Mouse (Mus musculus) myocyte (in vitro differentiated cells): ENCODE results near the gene Gpr61. TPM values are rescaled to one million over a fixed set of nuclear protein-coding genes. Genes with fewer than 3 reads are reported as not detected.

ENCODE experiments used
- H3K27me3 ChIP-seq: one replicate; pipeline ENCODE4 v1.6.1; 2011; ENCODE audit not compliant: control insufficient read depth, insufficient read depth, insufficient read length
- H3K36me3 ChIP-seq: one replicate; pipeline ENCODE4 v1.6.1; 2011; ENCODE audit not compliant: control insufficient read depth, insufficient read depth
- H3K4me2 ChIP-seq: one replicate; pipeline ENCODE4 v1.6.1; 2011; ENCODE audit warnings: low read depth, control low read depth
- H3K4me3 ChIP-seq: one replicate; pipeline ENCODE4 v1.5.1; 2011; ENCODE audit warnings: mild to moderate bottlenecking, control low read depth, moderate library complexity
- H3K79me2 ChIP-seq: one replicate; pipeline ENCODE4 v1.6.1; 2011; ENCODE audit not compliant: control insufficient read depth, insufficient read depth
- H3ac ChIP-seq: one replicate; pipeline ENCODE4 v1.6.1; 2011; ENCODE audit not compliant: control insufficient read depth, insufficient read length
- CEBPB ChIP-seq: IDR thresholded peaks from 2 replicates; pipeline ENCODE4 v1.6.1; 2011; ENCODE audit warnings: mild to moderate bottlenecking, moderate library complexity; ENCODE audit not compliant: poor library complexity, insufficient read depth, severe bottlenecking
- E2F4 ChIP-seq: IDR thresholded peaks from one replicate; pipeline ENCODE4 v1.6.1; 2011; ENCODE audit warnings: mild to moderate bottlenecking, control low read depth, moderate library complexity; ENCODE audit not compliant: insufficient read depth
- MAX ChIP-seq: IDR thresholded peaks from one replicate; pipeline ENCODE4 v1.6.1; 2011; ENCODE audit warnings: low read depth, mild to moderate bottlenecking, control low read depth
- MYOD1 ChIP-seq, 3 experiments: IDR thresholded peaks; one replicate each; pipeline ENCODE4 v1.6.1; 2011; ENCODE audit warnings: control low read depth in 2 of 3, low read depth in 2 of 3, mild to moderate bottlenecking in 2 of 3, moderate library complexity in 1 of 3; ENCODE audit not compliant: insufficient read length in 2 of 3, control insufficient read depth in 1 of 3
- MYOG ChIP-seq, 3 experiments: IDR thresholded peaks; one replicate each; pipeline ENCODE4 v1.6.1; 2011; ENCODE audit warnings: control low read depth in 2 of 3, low read depth in 2 of 3, mild to moderate bottlenecking in 2 of 3; ENCODE audit not compliant: insufficient read length in 2 of 3, control insufficient read depth in 1 of 3, insufficient read depth in 1 of 3
- POLR2A ChIP-seq: IDR thresholded peaks from one replicate; pipeline ENCODE4 v1.6.1; 2011; ENCODE audit warnings: low read depth, mild to moderate bottlenecking, control low read depth, moderate library complexity; ENCODE audit not compliant: insufficient read length
- POLR2AphosphoS2 ChIP-seq: IDR thresholded peaks from one replicate; pipeline ENCODE4 v1.6.1; 2011; ENCODE audit warnings: low read depth, control low read depth; ENCODE audit not compliant: insufficient read length
- REST ChIP-seq: IDR thresholded peaks from one replicate; pipeline ENCODE4 v1.6.1; 2011; ENCODE audit warnings: mild to moderate bottlenecking, control low read depth, moderate library complexity; ENCODE audit not compliant: insufficient read depth, insufficient read length
- SRF ChIP-seq: IDR thresholded peaks from one replicate; pipeline ENCODE4 v1.6.1; 2011; ENCODE audit warnings: low read depth; ENCODE audit not compliant: control insufficient read depth, insufficient read length
- TCF12 ChIP-seq: IDR thresholded peaks from one replicate; pipeline ENCODE4 v1.6.1; 2011; ENCODE audit warnings: mild to moderate bottlenecking, control low read depth; ENCODE audit not compliant: poor library complexity, insufficient read depth, severe bottlenecking
- TCF3 ChIP-seq: IDR thresholded peaks from one replicate; pipeline ENCODE4 v1.6.1; 2011; ENCODE audit warnings: low read depth, control low read depth; ENCODE audit not compliant: insufficient read length
- USF1 ChIP-seq: IDR thresholded peaks from one replicate; pipeline ENCODE4 v1.6.1; 2011; ENCODE audit warnings: low read depth, mild to moderate bottlenecking, control low read depth, moderate library complexity
- polyA plus RNA-seq: library from polyadenylated mRNA; unstranded; fragments of >200 nt; fragmentation: generic; extraction: Trizol; gene quantifications from one replicate; pipeline ENCODE4 v1.2.1, GENCODE M21; 2012; ENCODE audit warnings: missing spikeins

Gene Gpr61
- polyA plus RNA-seq, 1 experiment, result 0.06 TPM

DNA sequence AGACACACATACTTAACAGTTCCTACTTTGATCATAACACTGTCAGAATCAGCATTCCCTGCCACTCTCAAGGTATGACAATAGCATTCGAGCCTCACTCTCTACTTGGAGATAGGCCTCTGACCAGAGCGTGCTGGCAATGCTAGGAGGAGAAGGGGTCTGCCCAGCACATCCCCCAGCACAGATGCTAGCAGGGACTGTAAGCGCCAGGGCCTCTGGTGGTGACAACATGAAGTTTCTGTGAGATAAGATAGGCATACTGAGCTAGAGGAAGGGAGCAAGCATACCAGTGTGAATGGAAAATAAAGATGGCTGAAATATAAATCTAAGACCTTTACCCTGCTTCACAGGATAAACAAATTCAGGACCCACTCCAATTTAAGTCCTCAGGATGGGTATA is 49.4 kb downstream of the Gpr61 start:
- no peak overlapping the region for H3K4me3 ChIP-seq
- peaks cover 43% of the 10 kb centered on the region for H3K36me3 ChIP-seq
- H3K79me2 ChIP-seq, result no peaks in the 10 kb centered on the region
- no peak overlapping the region for H3ac ChIP-seq
- H3K27me3 ChIP-seq, result no peaks in the 10 kb centered on the region
- TF ChIP-seq POLR2AphosphoS2, result no peak
- no peak for TF ChIP-seq USF1
- no peak overlapping the region for H3K4me2 ChIP-seq

DNA sequence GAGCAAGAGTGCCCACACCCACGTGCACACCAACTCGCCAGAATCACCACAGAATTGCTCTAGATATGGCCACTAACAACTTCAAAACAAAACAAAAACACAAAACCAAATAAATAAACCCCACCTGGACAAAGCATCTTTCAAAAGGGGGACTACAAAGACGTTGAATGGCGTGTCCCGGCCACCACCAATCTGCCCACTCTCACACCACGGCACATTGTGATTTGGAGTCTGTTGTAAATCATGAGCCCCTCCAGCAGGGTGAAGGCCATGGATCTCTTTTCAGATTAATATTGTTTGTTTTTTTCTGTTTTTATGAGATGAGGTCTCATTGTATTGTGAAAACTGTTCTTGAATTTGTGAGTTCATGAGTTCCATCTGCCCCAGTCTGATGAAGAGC is 52.6 kb downstream of the Gpr61 start:
- no peak for TF ChIP-seq TCF3
- TF ChIP-seq USF1, result no peak
- no peak for TF ChIP-seq MYOG (IDR thresholded peaks at IDR 0.05; ENCODE audit: control insufficient read depth in 1 of 3, insufficient read depth in 1 of 3, insufficient read length in 2 of 3, low read depth in 2 of 3)
- TF ChIP-seq POLR2A, result no peak
- TF ChIP-seq MYOD1 (IDR thresholded peaks at IDR 0.05; ENCODE audit: control insufficient read depth in 1 of 3, insufficient read length in 2 of 3, low read depth in 2 of 3), result no peak
- TF ChIP-seq SRF, result no peak
- TF ChIP-seq CEBPB, result no peak
- no peak for TF ChIP-seq MAX
- TF ChIP-seq REST, result no peak
- no peak for TF ChIP-seq E2F4
- no peak for TF ChIP-seq TCF12
- TF ChIP-seq POLR2AphosphoS2, result no peak

DNA sequence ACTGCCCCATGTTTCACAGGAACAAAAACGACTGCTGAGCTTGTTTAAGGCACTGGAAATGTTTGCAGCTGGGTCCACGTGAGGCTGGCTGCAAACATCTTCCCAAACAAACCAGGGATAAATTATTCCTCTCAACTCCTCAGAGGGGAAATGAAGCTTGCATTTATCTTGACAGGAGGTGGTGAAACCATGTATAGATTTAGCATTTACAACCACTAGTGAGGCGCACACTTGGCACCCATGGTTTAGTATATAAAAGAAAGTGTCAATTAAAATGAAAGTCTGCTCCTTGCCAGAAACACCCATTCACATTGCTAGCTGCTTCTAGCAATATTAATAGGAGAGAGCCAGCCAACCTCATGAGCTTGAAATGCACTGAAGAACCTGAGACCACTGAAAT is 53.1 kb downstream of the Gpr61 start:
- Histone ChIP-seq H3ac (no peak overlapping the region), H3K36me3 (peaks cover 11% of the 10 kb centered on the region), H3K4me3 (no peak overlapping the region), H3K27me3 (no peaks in the 10 kb centered on the region), H3K4me2 (no peak overlapping the region), H3K79me2 (no peaks in the 10 kb centered on the region)
- TF ChIP-seq CEBPB (no peak), TCF3 (no peak), TCF12 (no peak), MYOG (IDR thresholded peaks at IDR 0.05; ENCODE audit: control insufficient read depth in 1 of 3, insufficient read depth in 1 of 3, insufficient read length in 2 of 3, low read depth in 2 of 3) (no peak), USF1 (no peak)

More for the DNA sequence above, 52.6 kb downstream of the Gpr61 start:
- H3K36me3 ChIP-seq, result peaks cover 16% of the 10 kb centered on the region
- no peak overlapping the region for H3K4me3 ChIP-seq
- H3K4me2 ChIP-seq, result no peak overlapping the region
- H3ac ChIP-seq, result no peak overlapping the region
- no peaks in the 10 kb centered on the region for H3K79me2 ChIP-seq
- no peaks in the 10 kb centered on the region for H3K27me3 ChIP-seq

Other genes starting within 250 kb of the Gpr61 start
- gene Gstm7, start 223.1 kb downstream of the Gpr61 start, polyA plus RNA-seq, result 0.50 TPM
- gene Gstm6, start 211.1 kb downstream of the Gpr61 start, polyA plus RNA-seq, result not detected
- not detected for gene Gstm3, start 185.6 kb downstream of the Gpr61 start, polyA plus RNA-seq
- 17.1 TPM for gene Gstm2, start 168.4 kb downstream of the Gpr61 start, polyA plus RNA-seq
- gene Gstm1, start 136.9 kb downstream of the Gpr61 start, polyA plus RNA-seq, result 42.0 TPM
- gene Gstm4, start 110.0 kb downstream of the Gpr61 start, polyA plus RNA-seq, result 0.52 TPM
- 32.6 TPM for gene Ampd2, start 68.2 kb downstream of the Gpr61 start, polyA plus RNA-seq
- gene Gnat2, start 62.1 kb downstream of the Gpr61 start, polyA plus RNA-seq, result 0.90 TPM
- 20.1 TPM for gene Gnai3, start 8.7 kb downstream of the Gpr61 start, polyA plus RNA-seq
- 3.3 TPM for gene Amigo1, start 31.5 kb upstream of the Gpr61 start, polyA plus RNA-seq
- gene Cyb561d1, start 46.3 kb upstream of the Gpr61 start, polyA plus RNA-seq, result 3.2 TPM
- gene Atxn7l2, start 56.1 kb upstream of the Gpr61 start, polyA plus RNA-seq, result 2.7 TPM
- gene Sypl2, start 71.8 kb upstream of the Gpr61 start, polyA plus RNA-seq, result 0.28 TPM
- 191 TPM for gene Psma5, start 102.0 kb upstream of the Gpr61 start, polyA plus RNA-seq
- gene Sort1, start 129.2 kb upstream of the Gpr61 start, polyA plus RNA-seq, result 6.0 TPM
- gene Mybphl, start 210.0 kb upstream of the Gpr61 start, polyA plus RNA-seq, result not detected
- gene Psrc1, start 229.0 kb upstream of the Gpr61 start, polyA plus RNA-seq, result 16.5 TPM